In the genomic region with DNA sequence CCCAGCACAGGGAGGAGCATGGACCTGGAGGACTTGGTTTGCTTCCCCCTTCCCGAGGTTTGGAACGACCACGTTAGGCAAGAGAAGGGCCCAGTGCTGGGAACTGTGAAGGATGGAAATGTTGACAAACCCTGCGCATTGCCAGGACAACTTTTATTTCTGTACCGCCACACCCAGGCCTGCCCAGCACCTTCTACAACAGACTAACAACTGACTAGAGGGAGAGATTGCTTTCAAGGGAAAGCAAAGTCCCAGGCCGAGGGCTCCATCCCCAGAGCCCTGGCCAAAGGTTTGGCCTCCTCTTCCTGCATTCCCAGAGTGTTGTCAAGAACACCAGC, we compare ENCODE assay signal across 8 mouse cellular contexts. TPM values are rescaled to one million over a fixed set of nuclear protein-coding genes. Genes with fewer than 3 reads are reported as not detected.
DNase-seq lines count a peak whose midpoint lies in the region; ATAC-seq and TF ChIP-seq lines count a peak whose summit lies in the region.

No protein-coding gene starts in this region.

- H3K9me3 ChIP-seq in kidney, embryonic 16.5 days (ENCODE audit: low read length): no peaks in the 10 kb centered on the region
- H3K9me3 ChIP-seq in embryonic facial prominence, embryonic 12.5 days: no peaks in the 10 kb centered on the region
- no peaks in the 10 kb centered on the region for H3K9me3 ChIP-seq in intestine, postnatal 0 days (ENCODE audit: control insufficient read depth)
- no peaks in the 10 kb centered on the region for H3K9me3 ChIP-seq in midbrain, embryonic 15.5 days

- no peak overlapping the region for H3K4me3 ChIP-seq in kidney, embryonic 16.5 days (ENCODE audit: low read length)
- H3K4me3 ChIP-seq in embryonic facial prominence, embryonic 12.5 days: no peak overlapping the region
- H3K4me3 ChIP-seq in intestine, postnatal 0 days (ENCODE audit: low read depth, low read length): no peak overlapping the region
- no peak overlapping the region for H3K4me3 ChIP-seq in midbrain, embryonic 15.5 days

- peaks cover 44% of the 10 kb centered on the region for H3K4me1 ChIP-seq in kidney, embryonic 16.5 days (ENCODE audit: insufficient read depth, low read length)
- H3K4me1 ChIP-seq in embryonic facial prominence, embryonic 12.5 days: peaks cover 35% of the 10 kb centered on the region
- peaks cover 12% of the 10 kb centered on the region for H3K4me1 ChIP-seq in intestine, postnatal 0 days (replicated peaks; ENCODE audit: control insufficient read depth, insufficient read depth, low read length)
- peaks cover 22% of the 10 kb centered on the region for H3K4me1 ChIP-seq in midbrain, embryonic 15.5 days

- peaks cover 12% of the 10 kb centered on the region; the same call in 1 of the 2 replicates for H3K36me3 ChIP-seq in kidney, embryonic 16.5 days (ENCODE audit: insufficient read depth, low read length)
- H3K36me3 ChIP-seq in embryonic facial prominence, embryonic 12.5 days: peaks cover 13% of the 10 kb centered on the region
- no peaks in the 10 kb centered on the region for H3K36me3 ChIP-seq in intestine, postnatal 0 days (ENCODE audit: control insufficient read depth, insufficient read depth)
- peaks cover 8% of the 10 kb centered on the region; the same call in 1 of the 2 replicates for H3K36me3 ChIP-seq in midbrain, embryonic 15.5 days (replicated peaks)

- peak overlapping the region; percentile 88 for H3K27ac ChIP-seq in kidney, embryonic 16.5 days (ENCODE audit: low read length)
- peak overlapping the region; percentile 66 for H3K27ac ChIP-seq in embryonic facial prominence, embryonic 12.5 days
- H3K27ac ChIP-seq in intestine, postnatal 0 days (ENCODE audit: low read depth, low read length): peak overlapping the region; percentile 91
- peak overlapping the region; percentile 3; the same call in 1 of the 2 replicates for H3K27ac ChIP-seq in midbrain, embryonic 15.5 days

- no peak for TF ChIP-seq CTCF in intestine, postnatal 0 days (IDR thresholded peaks at IDR 0.05; ENCODE audit: low read depth)

- H3K4me2 ChIP-seq in kidney, embryonic 16.5 days (replicated peaks; ENCODE audit: low read depth, low read length): no peak overlapping the region
- H3K4me2 ChIP-seq in embryonic facial prominence, embryonic 12.5 days (replicated peaks): no peak overlapping the region
- peak overlapping the region; percentile 32 for H3K4me2 ChIP-seq in intestine, postnatal 0 days (replicated peaks; ENCODE audit: low read depth)
- H3K4me2 ChIP-seq in midbrain, embryonic 15.5 days: no peak overlapping the region

- 51% methylated on average over 6 of the region's 6 CpGs for WGBS in kidney, embryonic 16.5 days
- WGBS in embryonic facial prominence, embryonic 12.5 days: 50% methylated on average over 6 of the region's 6 CpGs
- WGBS in intestine, postnatal 0 days: 18% methylated on average over 6 of the region's 6 CpGs
- 60% methylated on average over 6 of the region's 6 CpGs for WGBS in midbrain, embryonic 15.5 days

- DNase-seq in kidney, postnatal 10 days: no peak
- DNase-seq in embryo, embryonic 11 days: no peak
- no peak for DNase-seq in adrenal gland, postnatal 10 days
- DNase-seq in adrenal gland, adult 18-20 months (ENCODE audit: low spot score in 2 of 2): no peak

- H3K27me3 ChIP-seq in kidney, embryonic 16.5 days (ENCODE audit: insufficient read depth, low read length): no peaks in the 10 kb centered on the region
- no peaks in the 10 kb centered on the region for H3K27me3 ChIP-seq in embryonic facial prominence, embryonic 12.5 days
- no peaks in the 10 kb centered on the region for H3K27me3 ChIP-seq in intestine, postnatal 0 days (replicated peaks; ENCODE audit: control insufficient read depth, insufficient read depth, low read length)
- no peaks in the 10 kb centered on the region for H3K27me3 ChIP-seq in midbrain, embryonic 15.5 days (replicated peaks)

- peak overlapping the region; percentile 50 for H3K9ac ChIP-seq in kidney, embryonic 16.5 days (replicated peaks; ENCODE audit: low read length)
- no peak overlapping the region for H3K9ac ChIP-seq in embryonic facial prominence, embryonic 12.5 days
- no peak overlapping the region; the same call in 1 of the 2 replicates for H3K9ac ChIP-seq in intestine, postnatal 0 days (ENCODE audit: low read depth, low read length)
- no peak overlapping the region for H3K9ac ChIP-seq in midbrain, embryonic 15.5 days

- peak; percentile 18; the same call in 1 of the 2 replicates for ATAC-seq in kidney, embryonic 16.5 days (ENCODE audit: low FRiP score, low TSS enrichment)
- ATAC-seq in embryonic facial prominence, embryonic 12.5 days (ENCODE audit: insufficient number of reproducible peaks, insufficient read depth, low FRiP score, low TSS enrichment): no peak
- ATAC-seq in intestine, postnatal 0 days: peak; percentile 31
- no peak for ATAC-seq in midbrain, embryonic 15.5 days (replicated peaks)

RNA-seq across cellular contexts. Expression of a gene that starts 8.5 kb away (rescaled TPM):
- 11.3 and 11.8 TPM in 2 replicates for polyA plus RNA-seq in kidney, embryonic 16.5 days (2015; fragmentation: Nextera tagmentation; extraction: Ambion mirVana)
- polyA plus RNA-seq in embryonic facial prominence, embryonic 12.5 days (2016; fragmentation: Nextera tagmentation; extraction: Ambion mirVana): 13.5 and 13.8 TPM in 2 replicates
- 3.5 and 5.3 TPM in 2 replicates for polyA plus RNA-seq in intestine, postnatal 0 days (2015; fragmentation: Nextera tagmentation; extraction: Ambion mirVana)
- polyA plus RNA-seq in midbrain, embryonic 15.5 days (2015; fragmentation: Nextera tagmentation; extraction: Ambion mirVana): 27.2 and 33.4 TPM in 2 replicates
- total RNA-seq in adrenal gland, postnatal 10 days (2021): 1 to 10 TPM; 4.8 to 8.9 TPM
- total RNA-seq in adrenal gland, adult 18-20 months (2021): 1 to 10 TPM; 2.8 to 5.6 TPM

RNA-seq across cellular contexts. Expression of a gene that starts 24.7 kb away (rescaled TPM):
- 5.5 and 6.6 TPM in 2 replicates for polyA plus RNA-seq in kidney, embryonic 16.5 days (2015; fragmentation: Nextera tagmentation; extraction: Ambion mirVana)
- polyA plus RNA-seq in embryonic facial prominence, embryonic 12.5 days (2016; fragmentation: Nextera tagmentation; extraction: Ambion mirVana): 4.0 and 4.2 TPM in 2 replicates
- polyA plus RNA-seq in intestine, postnatal 0 days (2015; fragmentation: Nextera tagmentation; extraction: Ambion mirVana): 4.6 and 6.0 TPM in 2 replicates
- polyA plus RNA-seq in midbrain, embryonic 15.5 days (2015; fragmentation: Nextera tagmentation; extraction: Ambion mirVana): 3.1 and 3.7 TPM in 2 replicates
- 10 to 100 TPM; 49.6 to 50.1 TPM for total RNA-seq in adrenal gland, postnatal 10 days (2021)
- 10 to 100 TPM; 71.1 to 83.3 TPM for total RNA-seq in adrenal gland, adult 18-20 months (2021)

RNA-seq across cellular contexts. Expression of a gene that starts 30.2 kb away (rescaled TPM):
- polyA plus RNA-seq in kidney, embryonic 16.5 days (2015; fragmentation: Nextera tagmentation; extraction: Ambion mirVana): 2.4 and 3.4 TPM in 2 replicates
- polyA plus RNA-seq in embryonic facial prominence, embryonic 12.5 days (2016; fragmentation: Nextera tagmentation; extraction: Ambion mirVana): 0.97 and 1.8 TPM in 2 replicates
- 0.80 and 1.0 TPM in 2 replicates for polyA plus RNA-seq in intestine, postnatal 0 days (2015; fragmentation: Nextera tagmentation; extraction: Ambion mirVana)
- polyA plus RNA-seq in midbrain, embryonic 15.5 days (2015; fragmentation: Nextera tagmentation; extraction: Ambion mirVana): 7.0 and 7.5 TPM in 2 replicates
- 10 to 100 TPM; 17.7 to 20.5 TPM for total RNA-seq in adrenal gland, postnatal 10 days (2021)
- total RNA-seq in adrenal gland, adult 18-20 months (2021): 10 to 100 TPM; 19.8 to 20.9 TPM

RNA-seq across cellular contexts. Expression of a gene that starts 39.2 kb away (rescaled TPM):
- 28.7 and 29.9 TPM in 2 replicates for polyA plus RNA-seq in kidney, embryonic 16.5 days (2015; fragmentation: Nextera tagmentation; extraction: Ambion mirVana)
- 9.7 and 11.2 TPM in 2 replicates for polyA plus RNA-seq in embryonic facial prominence, embryonic 12.5 days (2016; fragmentation: Nextera tagmentation; extraction: Ambion mirVana)
- polyA plus RNA-seq in intestine, postnatal 0 days (2015; fragmentation: Nextera tagmentation; extraction: Ambion mirVana): 74.7 and 75.9 TPM in 2 replicates
- 9.7 and 11.1 TPM in 2 replicates for polyA plus RNA-seq in midbrain, embryonic 15.5 days (2015; fragmentation: Nextera tagmentation; extraction: Ambion mirVana)
- 10 to 100 TPM; 81.0 to 94.7 TPM for total RNA-seq in adrenal gland, postnatal 10 days (2021)
- total RNA-seq in adrenal gland, adult 18-20 months (2021): 100 to 1,000 TPM; 116 to 169 TPM

RNA-seq across cellular contexts. Expression of a gene that starts 39.3 kb away (rescaled TPM):
- polyA plus RNA-seq in kidney, embryonic 16.5 days (2015; fragmentation: Nextera tagmentation; extraction: Ambion mirVana): 8.2 and 8.7 TPM in 2 replicates
- polyA plus RNA-seq in embryonic facial prominence, embryonic 12.5 days (2016; fragmentation: Nextera tagmentation; extraction: Ambion mirVana): 3.9 and 4.2 TPM in 2 replicates
- 1.0 and 1.5 TPM in 2 replicates for polyA plus RNA-seq in intestine, postnatal 0 days (2015; fragmentation: Nextera tagmentation; extraction: Ambion mirVana)
- polyA plus RNA-seq in midbrain, embryonic 15.5 days (2015; fragmentation: Nextera tagmentation; extraction: Ambion mirVana): 3.0 and 3.8 TPM in 2 replicates
- total RNA-seq in adrenal gland, postnatal 10 days (2021): 10 to 100 TPM in 1 of 2 experiments, 1 to 10 TPM in 1; 8.7 to 11.0 TPM
- 10 to 100 TPM in 1 of 2 experiments, 1 to 10 TPM in 1; 6.6 to 12.0 TPM for total RNA-seq in adrenal gland, adult 18-20 months (2021)

Comparison
In these comparisons a context has a peak if more than half of its experiments do, and no peak if none do; other contexts are left out.
1. ATAC-seq: peak in kidney, embryonic 16.5 days (single experiment) and intestine, postnatal 0 days (single experiment); none in embryonic facial prominence, embryonic 12.5 days (single experiment) and midbrain, embryonic 15.5 days (single experiment).
2. H3K27ac ChIP-seq: peak in every context shown above with its lines; median percentile 91 in intestine, postnatal 0 days; 88 in kidney, embryonic 16.5 days; 66 in embryonic facial prominence, embryonic 12.5 days; 3 in midbrain, embryonic 15.5 days.